Mouse (Mus musculus) cerebellum, adult 2 months (tissue): ENCODE measurements around the gene Tmem114.

Experiments
- CTCF ChIP-seq: fragments of 200-500 bp; IDR thresholded peaks from 2 replicates; pipeline ENCODE4 v1.5.1; 2011; ENCODE audit warnings: low read depth, mild to moderate bottlenecking, control low read depth, low read length, moderate library complexity, borderline replicate concordance; ENCODE audit not compliant: insufficient read depth
- POLR2A ChIP-seq: fragments of 200-500 bp; IDR thresholded peaks from 2 replicates; pipeline ENCODE4 v1.6.1; 2011; ENCODE audit warnings: low read length, control low read depth, borderline replicate concordance; ENCODE audit not compliant: insufficient read depth

DNA sequence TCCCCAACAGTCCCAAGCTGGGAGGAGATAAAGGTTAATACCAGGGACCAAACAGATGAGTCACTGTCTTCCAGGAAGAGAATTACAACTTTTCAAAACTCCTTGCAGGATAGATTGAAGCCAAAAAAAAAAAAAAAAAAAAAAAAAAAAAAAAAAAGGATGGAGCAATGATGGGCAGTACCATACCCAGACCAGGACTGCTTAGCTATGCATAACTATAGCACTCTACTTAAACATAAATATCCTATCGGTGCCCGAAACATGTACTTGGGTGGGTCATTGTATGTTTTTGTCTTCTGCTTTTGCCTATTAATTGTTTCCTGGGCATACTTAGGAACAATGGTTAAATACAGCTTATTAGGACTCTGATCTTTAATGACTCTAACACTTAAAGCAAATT, 45.2 kb upstream of the Tmem114 start:
- TF ChIP-seq CTCF (no peak), POLR2A (no peak)
